Mouse (Mus musculus): ENCODE measurements at regions not wholly inside any gene's neighbourhood (a gene's known extent, or its start where the extent isn't known, plus 50 kb on each side); places are given as distances from the start of the nearest gene placed in this dataset.
"Not testable (repeated sequence)": the region's sequence is repeated elsewhere in the genome, so short reads cannot be mapped to it uniquely, and the experiment has no call there.

- DNase-seq (ENCODE audit: low spot score): no peak
These were observed 106.2 kb downstream of the Sec31a start for GRCm38 (mm10) chr5:100309807-100310165.

DNA sequence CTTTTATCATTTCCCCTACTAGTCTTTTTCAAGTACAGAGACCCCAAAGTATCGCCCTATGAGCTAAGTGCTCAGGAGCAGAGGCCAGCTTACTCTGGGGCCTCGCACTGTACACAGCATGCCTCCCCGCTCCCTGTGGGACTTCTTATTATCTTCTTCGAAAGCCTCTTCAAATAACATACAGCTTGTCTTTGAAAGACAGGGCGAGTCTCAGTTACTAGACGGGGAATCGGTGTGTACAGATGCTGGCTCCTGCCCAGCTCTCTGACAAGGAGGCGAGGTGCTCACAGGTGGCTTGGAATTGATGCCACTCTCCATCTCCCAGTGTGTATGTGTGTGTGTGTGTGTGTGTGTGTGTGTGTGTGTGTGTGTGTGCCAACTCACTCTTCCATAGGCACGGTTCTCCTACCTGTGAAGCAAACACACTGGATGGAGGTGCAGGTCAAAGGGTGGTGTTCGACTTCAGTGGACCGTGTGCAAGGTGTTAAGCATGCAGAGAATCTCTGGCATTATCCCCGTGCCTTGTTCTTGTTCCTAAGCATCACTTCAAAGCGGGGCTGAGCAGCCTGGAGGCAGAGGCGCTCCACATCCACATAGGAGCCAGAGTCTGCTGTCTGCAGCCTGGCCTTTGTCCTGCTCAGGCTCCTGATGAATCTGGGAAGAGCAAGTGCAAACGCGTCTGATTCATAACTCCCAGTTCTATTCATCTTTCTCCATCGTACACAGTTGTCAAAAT is 106.8 kb downstream of the Sec31a start:
- no peak for DNase-seq (ENCODE audit: low spot score)

- no peak for DNase-seq (ENCODE audit: low spot score)
These were observed 111.6 kb downstream of the Sec31a start for GRCm38 (mm10) chr5:100304403-100304802.

DNA sequence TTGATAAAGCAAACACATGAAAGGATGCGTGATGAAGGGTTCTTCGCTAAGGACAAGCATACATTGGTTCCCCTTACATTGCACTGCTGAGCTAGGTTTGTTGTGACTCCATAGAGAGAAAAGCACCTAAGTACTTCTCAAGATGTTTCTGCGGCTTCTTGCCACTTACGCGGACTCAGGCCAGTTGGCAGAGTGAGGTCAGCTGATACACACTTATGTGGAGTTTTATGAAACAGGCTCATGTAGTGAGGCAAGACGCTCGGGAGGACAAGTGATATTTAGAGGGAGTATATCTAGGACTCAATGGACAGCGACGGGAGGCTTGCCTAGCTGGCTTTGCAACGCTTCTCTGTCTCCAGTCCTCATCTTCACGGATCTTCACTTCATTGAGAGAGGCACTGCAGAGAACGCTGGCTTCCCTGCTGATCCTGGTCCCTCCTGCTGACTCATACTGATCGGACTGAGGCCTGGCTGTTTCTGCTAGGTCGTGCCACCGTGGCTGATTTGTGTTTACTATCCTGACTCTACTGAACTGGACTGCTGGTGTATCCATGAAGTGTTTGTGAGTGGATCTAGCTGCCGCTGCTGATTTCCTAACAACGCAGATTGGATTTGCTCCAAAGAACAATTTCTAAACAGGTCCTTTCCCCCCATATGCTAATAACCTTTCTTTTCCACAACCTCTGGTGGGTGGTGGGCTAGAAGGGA is 113.8 kb downstream of the Sec31a start:
- DNase-seq (ENCODE audit: low spot score): no peak

DNA sequence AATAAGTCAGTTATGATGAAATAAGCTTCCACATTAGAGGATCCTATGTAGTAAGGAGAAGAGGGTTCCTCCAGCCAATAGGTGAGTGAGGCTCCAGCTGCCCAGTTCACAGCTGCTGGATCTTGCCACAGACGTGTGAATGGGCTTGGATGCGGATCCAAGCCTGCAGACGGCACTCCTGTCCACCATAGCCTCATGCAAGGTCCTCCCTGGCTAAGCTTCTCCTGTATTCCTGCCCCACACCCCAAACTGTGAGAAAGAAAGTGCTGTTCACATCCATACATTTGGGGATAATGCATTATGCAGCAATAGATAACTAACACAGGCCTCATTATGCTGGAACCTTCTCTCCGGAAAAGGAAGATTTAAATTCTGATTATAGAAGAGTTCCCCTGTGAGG is 116.9 kb downstream of the Sec31a start:
- no peak for DNase-seq (ENCODE audit: low spot score)

DNA sequence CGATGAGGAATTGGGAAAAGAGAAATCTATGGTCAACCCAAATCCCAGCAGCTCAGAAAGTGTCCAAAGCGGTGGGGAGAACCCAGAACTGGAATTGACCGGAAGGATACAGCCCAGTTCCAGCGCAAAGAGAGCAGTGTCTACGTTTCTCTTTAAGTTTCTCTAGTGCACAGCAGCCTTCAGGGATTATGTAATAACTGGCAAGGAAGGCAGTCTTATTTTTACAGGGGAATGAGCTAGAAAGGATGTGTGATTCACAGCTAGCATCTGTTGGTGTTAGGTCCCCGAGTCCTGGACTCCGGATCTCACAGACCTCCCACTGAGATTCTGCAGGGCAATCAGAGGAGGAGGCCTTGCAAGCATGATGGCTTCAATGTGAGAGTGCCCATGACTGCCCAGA is 121.8 kb downstream of the Sec31a start:
- no peak for DNase-seq (ENCODE audit: low spot score)

- DNase-seq (ENCODE audit: low spot score): no peak
These were observed 120.6 kb upstream of the Tmem150c start for GRCm38 (mm10) chr5:100280215-100280614.

DNA sequence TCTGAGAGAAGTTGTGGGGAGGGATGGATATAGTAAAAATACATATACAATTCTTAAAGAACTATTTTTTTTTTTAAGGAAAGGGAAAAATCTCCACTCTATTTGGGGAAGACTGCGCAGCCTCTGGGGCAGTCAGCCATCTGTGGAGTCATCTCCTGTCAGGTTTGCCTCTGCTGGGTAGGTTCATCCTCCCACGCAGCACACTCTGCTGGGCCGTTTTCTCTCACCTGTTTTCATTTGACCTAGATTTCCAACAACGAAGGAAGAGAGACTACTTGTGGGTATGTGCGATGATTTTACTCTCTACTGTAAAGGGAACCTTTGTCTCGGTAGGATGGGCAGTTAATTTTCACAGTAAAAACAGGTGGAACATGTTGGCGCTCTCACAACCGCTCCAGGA is 119.9 kb upstream of the Tmem150c start:
- no peak for DNase-seq (ENCODE audit: low spot score)

DNA sequence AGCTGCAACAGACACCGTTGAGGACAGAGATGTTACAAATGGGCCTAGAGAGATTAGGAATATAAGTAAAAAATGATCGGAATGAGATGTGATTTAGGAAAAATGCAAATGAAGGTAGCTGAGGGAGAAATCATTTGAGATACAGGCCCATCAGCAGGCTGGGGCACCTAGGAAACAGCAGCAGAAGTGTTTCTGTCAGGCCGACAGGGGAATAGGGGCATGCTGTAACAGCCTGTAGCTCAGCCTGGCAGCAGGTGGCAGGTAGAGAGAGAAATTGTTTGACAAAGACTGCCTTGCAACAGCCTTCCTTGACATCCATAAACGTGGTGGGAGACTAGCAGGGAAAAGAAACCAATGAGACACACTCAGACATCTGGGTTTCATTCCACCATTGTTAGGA is 115.1 kb upstream of the Tmem150c start:
- DNase-seq (ENCODE audit: low spot score): no peak

- DNase-seq (ENCODE audit: low spot score): not testable (repeated sequence)
These were observed 112.4 kb upstream of the Tmem150c start for GRCm38 (mm10) chr5:100271975-100272374.

GRCm38 (mm10) chr5:100270841-100271686 is 111.5 kb upstream of the Tmem150c start:
- no peak for DNase-seq (ENCODE audit: low spot score)

- no peak for DNase-seq (ENCODE audit: low spot score)
These were observed 108.7 kb upstream of the Tmem150c start for GRCm38 (mm10) chr5:100268111-100268878.

DNA sequence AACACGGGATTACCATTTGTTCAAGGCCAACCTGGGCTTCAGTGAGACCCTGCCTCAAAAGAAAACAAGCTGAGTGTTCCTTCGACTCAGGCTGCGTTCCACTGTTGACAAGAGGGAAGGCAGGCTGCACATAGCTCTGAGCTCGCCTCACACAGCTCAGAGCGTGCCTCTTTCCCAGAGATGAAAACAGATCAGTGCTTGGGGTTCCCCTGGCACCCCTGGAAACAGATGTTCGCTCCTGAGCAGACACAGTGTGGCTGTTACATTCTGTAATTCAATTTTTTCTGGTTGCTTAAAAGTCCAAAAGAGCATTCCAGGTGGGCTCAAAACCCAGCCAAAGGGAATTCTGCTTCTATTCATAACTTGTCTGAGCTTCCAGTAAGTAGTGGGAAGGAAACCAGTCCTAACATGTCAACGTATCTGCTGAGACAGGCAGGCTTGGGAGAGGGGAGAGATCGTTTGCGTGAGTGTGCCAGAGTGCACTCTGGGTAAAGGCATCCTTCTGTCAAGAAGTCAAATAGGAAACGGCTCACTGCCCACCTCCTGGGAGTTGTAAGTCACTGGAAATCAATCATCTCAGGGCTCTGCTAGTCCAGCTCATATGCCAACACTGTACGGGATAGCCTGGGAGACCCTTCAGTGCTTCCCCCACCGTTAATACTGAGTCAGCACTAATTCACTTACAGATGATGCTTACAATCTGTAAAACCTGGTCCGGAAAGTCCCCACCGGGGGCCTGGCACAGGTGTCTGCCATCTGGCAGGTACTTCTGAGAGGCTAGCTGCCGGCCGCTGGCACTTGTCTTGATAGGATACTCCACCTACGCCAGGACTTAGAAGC is 107.3 kb upstream of the Tmem150c start:
- no peak for DNase-seq (ENCODE audit: low spot score)

GRCm38 (mm10) chr5:100259803-100260693 is 100.4 kb upstream of the Tmem150c start:
- no peak for DNase-seq (ENCODE audit: low spot score)

DNA sequence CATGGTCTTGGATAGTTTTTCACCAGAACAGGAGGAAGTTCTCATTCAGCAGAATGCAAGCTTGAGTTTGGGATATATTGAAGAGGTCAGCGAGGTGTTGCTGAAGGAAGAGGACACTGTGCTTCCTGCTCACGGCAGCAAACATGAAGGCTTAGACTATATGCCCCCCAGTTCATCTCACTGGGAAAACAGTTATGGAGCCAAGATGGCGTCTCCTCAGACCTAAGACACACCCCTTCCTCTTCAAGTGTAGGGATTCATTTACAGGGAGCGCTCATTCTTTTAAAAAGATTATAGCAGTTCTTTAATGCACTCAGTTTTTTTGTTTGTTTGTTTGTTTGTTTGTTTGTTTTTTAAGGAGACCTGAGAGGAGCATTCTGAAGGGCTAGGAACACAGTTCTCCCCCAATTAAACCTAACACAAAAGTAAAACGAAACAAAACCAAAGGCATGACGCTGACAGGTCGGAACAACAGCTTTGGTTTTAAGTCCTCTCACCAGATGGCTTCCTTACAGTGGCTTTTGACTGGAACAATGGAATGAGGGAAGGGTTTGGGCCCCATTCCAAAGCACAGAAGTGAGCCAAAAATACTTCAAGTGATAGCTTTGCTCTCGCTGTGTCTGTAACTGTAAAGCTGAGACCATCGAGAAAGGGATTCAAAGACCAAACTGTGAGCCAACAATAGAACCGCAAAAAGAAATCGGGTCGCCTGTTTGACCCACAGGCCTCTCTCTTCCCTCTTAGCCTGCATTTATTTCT is 99.5 kb upstream of the Tmem150c start:
- DNase-seq (ENCODE audit: low spot score): no peak

DNA sequence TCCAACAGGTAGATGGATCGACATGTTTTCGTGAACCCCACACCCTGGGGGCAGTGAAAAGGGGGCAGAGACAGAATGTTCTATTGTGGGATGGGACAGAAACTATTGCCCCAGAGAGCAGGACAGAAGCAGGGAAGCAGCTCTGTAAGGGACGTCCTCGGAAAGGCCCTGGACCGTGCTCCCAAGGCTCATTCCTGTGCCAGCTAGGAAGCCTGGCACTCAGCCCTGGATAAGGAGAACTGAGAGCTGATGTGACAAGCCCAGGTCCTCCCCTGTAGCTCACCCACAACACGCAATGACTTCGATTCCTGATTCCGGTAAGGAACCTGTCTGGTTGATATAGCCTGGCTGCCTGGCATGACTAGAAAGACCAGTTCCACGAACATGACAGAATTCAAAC is 95.7 kb upstream of the Tmem150c start:
- DNase-seq (ENCODE audit: low spot score): no peak

- no peak for DNase-seq (ENCODE audit: low spot score)
These were observed 92.4 kb upstream of the Tmem150c start for GRCm38 (mm10) chr5:100252036-100252435.

- no peak for DNase-seq (ENCODE audit: low spot score)
These were observed 90.1 kb upstream of the Tmem150c start for GRCm38 (mm10) chr5:100249757-100250156.

- DNase-seq (ENCODE audit: low spot score): no peak
These were observed 89.0 kb upstream of the Tmem150c start for GRCm38 (mm10) chr5:100248611-100249010.

All from gastrocnemius, adult 18-20 months (tissue).